Mouse (Mus musculus) MEL (cell line): ENCODE results near the gene Gadd45gip1. TPM values are rescaled to one million over a fixed set of nuclear protein-coding genes. Genes with fewer than 3 reads are reported as not detected.
A peak's percentile ranks its signal among the peaks of the same experiment; 100 is the strongest.

Source experiments
- DNase-seq: peaks from one replicate; pipeline ENCODE4 v3.0.0; 2011; ENCODE audit warnings: low read depth, low spot score
- H3K27ac ChIP-seq: 2 replicates; pipeline ENCODE4 v1.5.1; 2012; ENCODE audit warnings: low read depth, mild to moderate bottlenecking, control low read depth, low read length, moderate library complexity; ENCODE audit not compliant: control insufficient read depth
- H3K27me3 ChIP-seq, 2 experiments: fragments of 150-350 bp in 1 of 2; sonication (generic) in 1 of 2; 2 replicates each; pipeline ENCODE4 v1.6.1; 2012; ENCODE audit warnings: low read length in 2 of 2, mild to moderate bottlenecking in 2 of 2, improper control_type of control experiment in 1 of 2, moderate library complexity in 1 of 2; ENCODE audit not compliant: insufficient read depth in 2 of 2, control insufficient read depth in 1 of 2
- H3K36me3 ChIP-seq, 2 experiments: 2 replicates each; pipeline ENCODE4 v1.6.1; 2012 to 2014; ENCODE audit warnings: low read length in 2 of 2, improper control_type of control experiment in 1 of 2, inconsistent platforms in 1 of 2, mild to moderate bottlenecking in 1 of 2; ENCODE audit not compliant: insufficient read depth in 2 of 2, control insufficient read depth in 1 of 2
- H3K4me1 ChIP-seq, 2 experiments: fragments of 150-350 bp in 1 of 2; sonication (generic) in 1 of 2; 2 replicates each; pipeline ENCODE4 v1.6.1; 2012; ENCODE audit warnings: low read length in 2 of 2, improper control_type of control experiment in 1 of 2, mild to moderate bottlenecking in 1 of 2; ENCODE audit not compliant: insufficient read depth in 2 of 2, control insufficient read depth in 1 of 2
- H3K4me3 ChIP-seq, 2 experiments: fragments of 150-350 bp in 1 of 2; sonication (generic) in 1 of 2; 2 replicates each; pipeline ENCODE4 v1.5.1; 2012; ENCODE audit warnings: low read depth in 2 of 2, low read length in 2 of 2, mild to moderate bottlenecking in 2 of 2, moderate library complexity in 2 of 2, control low read depth in 1 of 2, improper control_type of control experiment in 1 of 2; ENCODE audit not compliant: control insufficient read depth in 1 of 2, insufficient read depth in 1 of 2
- H3K79me2 ChIP-seq: 2 replicates; pipeline ENCODE4 v1.6.1; 2012; ENCODE audit warnings: mild to moderate bottlenecking, low read length, moderate library complexity; ENCODE audit not compliant: control insufficient read depth, poor library complexity, insufficient read depth
- H3K9ac ChIP-seq: 2 replicates; pipeline ENCODE4 v1.6.1; 2012; ENCODE audit warnings: low read depth, mild to moderate bottlenecking, control low read depth, low read length, moderate library complexity; ENCODE audit not compliant: control insufficient read depth, poor library complexity, severe bottlenecking
- H3K9me3 ChIP-seq: fragments of 150-350 bp; sonication (generic); replicated peaks from 2 replicates; pipeline ENCODE4 v1.6.1; 2012; ENCODE audit warnings: mild to moderate bottlenecking, low read length, improper control_type of control experiment, moderate library complexity; ENCODE audit not compliant: insufficient read depth
- BHLHE40 ChIP-seq: IDR thresholded peaks from 2 replicates; pipeline ENCODE4 v1.6.1; 2012; ENCODE audit warnings: low read depth, mild to moderate bottlenecking, inconsistent platforms, low read length, improper control_type of control experiment, borderline replicate concordance
- CHD1 ChIP-seq: IDR thresholded peaks from 2 replicates; pipeline ENCODE4 v1.6.1; 2012; ENCODE audit warnings: low read depth, mild to moderate bottlenecking, inconsistent platforms, low read length, improper control_type of control experiment
- CHD2 ChIP-seq: IDR thresholded peaks from 2 replicates; pipeline ENCODE4 v1.6.1; 2011; ENCODE audit warnings: low read length, improper control_type of control experiment
- E2F4 ChIP-seq: IDR thresholded peaks from 2 replicates; pipeline ENCODE4 v1.6.1; 2011; ENCODE audit warnings: low read depth, low read length, improper control_type of control experiment, borderline replicate concordance
- ELF1 ChIP-seq: IDR thresholded peaks from 2 replicates; pipeline ENCODE4 v1.6.1; 2014; ENCODE audit warnings: low read depth, mild to moderate bottlenecking, inconsistent platforms, low read length, improper control_type of control experiment, moderate library complexity
- EP300 ChIP-seq, 2 experiments: IDR thresholded peaks; 2 replicates each; pipeline ENCODE4 v1.6.1; 2011; ENCODE audit warnings: improper control_type of control experiment in 2 of 2, low read length in 2 of 2, low read depth in 1 of 2, mild to moderate bottlenecking in 1 of 2
- GATA1 ChIP-seq: IDR thresholded peaks from 2 replicates; pipeline ENCODE4 v1.6.1; 2011; ENCODE audit warnings: low read depth, low read length, improper control_type of control experiment
- HCFC1 ChIP-seq: IDR thresholded peaks from 2 replicates; pipeline ENCODE4 v1.6.1; 2012; ENCODE audit warnings: low read depth, mild to moderate bottlenecking, inconsistent platforms, low read length, improper control_type of control experiment, moderate library complexity
- JUND ChIP-seq: IDR thresholded peaks from 2 replicates; pipeline ENCODE4 v1.6.1; 2011; ENCODE audit warnings: low read depth, mild to moderate bottlenecking, improper control_type of control experiment, low read length
- POLR2A ChIP-seq, 2 experiments: IDR thresholded peaks; 2 replicates each; pipeline ENCODE4 v1.6.1; 2011 to 2012; ENCODE audit warnings: low read length in 2 of 2, mild to moderate bottlenecking in 2 of 2, control low read depth in 1 of 2, improper control_type of control experiment in 1 of 2, low read depth in 1 of 2, moderate library complexity in 1 of 2; ENCODE audit not compliant: control insufficient read depth in 1 of 2, insufficient read depth in 1 of 2, poor library complexity in 1 of 2
- POLR2AphosphoS2 ChIP-seq: IDR thresholded peaks from 2 replicates; pipeline ENCODE4 v1.6.1; 2011; ENCODE audit warnings: low read length, improper control_type of control experiment
- POLR2AphosphoS5 ChIP-seq: IDR thresholded peaks from 2 replicates; pipeline ENCODE4 v1.6.1; 2012; ENCODE audit warnings: low read depth, borderline replicate concordance, mild to moderate bottlenecking, inconsistent platforms, low read length, moderate library complexity, mixed read lengths
- RAD21 ChIP-seq: IDR thresholded peaks from 2 replicates; pipeline ENCODE4 v1.6.1; 2011; ENCODE audit warnings: mild to moderate bottlenecking, low read depth, low read length, improper control_type of control experiment
- RCOR1 ChIP-seq: IDR thresholded peaks from 2 replicates; pipeline ENCODE4 v1.6.1; 2012; ENCODE audit warnings: low read depth, mild to moderate bottlenecking, inconsistent platforms, low read length, improper control_type of control experiment
- SIN3A ChIP-seq: IDR thresholded peaks from 2 replicates; pipeline ENCODE4 v1.6.1; 2012; ENCODE audit warnings: low read length, improper control_type of control experiment, inconsistent platforms
- TAL1 ChIP-seq: IDR thresholded peaks from 2 replicates; pipeline ENCODE4 v1.6.1; 2012; ENCODE audit warnings: mild to moderate bottlenecking, inconsistent platforms, low read length, moderate library complexity, mixed read lengths
- TCF12 ChIP-seq: IDR thresholded peaks from 2 replicates; pipeline ENCODE4 v1.6.1; 2014; ENCODE audit warnings: low read depth, mild to moderate bottlenecking, inconsistent platforms, low read length, improper control_type of control experiment, moderate library complexity
- UBTF ChIP-seq: IDR thresholded peaks from 2 replicates; pipeline ENCODE4 v1.6.1; 2012; ENCODE audit warnings: low read depth, mild to moderate bottlenecking, inconsistent platforms, low read length, improper control_type of control experiment, moderate library complexity, borderline replicate concordance; ENCODE audit not compliant: insufficient read depth
- ZKSCAN1 ChIP-seq: IDR thresholded peaks from 2 replicates; pipeline ENCODE4 v1.6.1; 2012; ENCODE audit warnings: low read depth, mild to moderate bottlenecking, inconsistent platforms, low read length, improper control_type of control experiment, moderate library complexity
- ZMIZ1 ChIP-seq: IDR thresholded peaks from 2 replicates; pipeline ENCODE4 v1.6.1; 2012; ENCODE audit warnings: low read depth, mild to moderate bottlenecking, inconsistent platforms, low read length, improper control_type of control experiment, moderate library complexity
- polyA plus RNA-seq, 2 experiments: library from polyadenylated mRNA; stranded (reverse) in 1 of 2; unstranded in 1 of 2; fragments of >175 nt in 1 of 2; fragments of >200 nt in 1 of 2; gene quantifications; 2 replicates each; pipeline versions ENCODE4 v1.2.1 to v1.2.4; 2012; ENCODE audit warnings: low replicate concordance in 2 of 2, low read depth in 1 of 2; ENCODE audit not compliant: insufficient read length in 2 of 2, insufficient read depth in 1 of 2, missing spikeins in 1 of 2
- total RNA-seq: library from RNA; depleted of rRNA; stranded (reverse); fragments of 300-350 nt; gene quantifications from 2 replicates; pipeline ENCODE4 v1.2.3, GENCODE M21; 2012

Gene Gadd45gip1
- total and polyA plus RNA-seq, 3 experiments: 51.8 to 62.9 TPM; not detected in 1

GRCm38 (mm10) chr8:84837912-84838470 lies 6.7 kb downstream of the Gadd45gip1 start:
- TF ChIP-seq HCFC1 (no peak), CHD2 (no peak), POLR2AphosphoS5 (no peak), EP300 (IDR thresholded peaks at IDR 0.05; ENCODE audit: low read depth in 1 of 2, low read length in 2 of 2) (no peak), POLR2A (IDR thresholded peaks at IDR 0.05; ENCODE audit: control insufficient read depth in 1 of 2, insufficient read depth in 1 of 2, low read depth in 1 of 2, low read length in 2 of 2, poor library complexity in 1 of 2) (no peak), GATA1 (no peak), ZKSCAN1 (no peak), JUND (no peak), E2F4 (no peak), SIN3A (no peak), CHD1 (no peak), RAD21 (no peak), BHLHE40 (no peak), ELF1 (no peak), UBTF (no peak)
- no peak overlapping the region for H3K27ac ChIP-seq
- H3K4me1 ChIP-seq: peaks cover 3 to 11% of the 10 kb centered on the region in 2 experiments
- no peak overlapping the region for H3K9ac ChIP-seq
- no peaks in the 10 kb centered on the region for H3K27me3 ChIP-seq
- peaks cover 14% of the 10 kb centered on the region for H3K79me2 ChIP-seq
- no peak for DNase-seq
- H3K9me3 ChIP-seq: no peaks in the 10 kb centered on the region
- H3K4me3 ChIP-seq: no peak overlapping the region
- peaks cover 2 to 26% of the 10 kb centered on the region in 2 experiments; a peak in 3 of 4 replicates for H3K36me3 ChIP-seq

GRCm38 (mm10) chr8:84838513-84838912 lies 7.2 kb downstream of the Gadd45gip1 start:
- H3K9ac ChIP-seq: no peak overlapping the region
- TF ChIP-seq POLR2AphosphoS2 (no peak), RCOR1 (peak; percentile 32; the same call in 1 of the 2 replicates), TAL1 (peak; percentile 72), EP300 (IDR thresholded peaks at IDR 0.05; ENCODE audit: low read depth in 1 of 2, low read length in 2 of 2) (peak in 1 of 2 experiments; percentile 69; a peak in 2 of 4 replicates), GATA1 (peak; percentile 58; the same call in 1 of the 2 replicates), TCF12 (0 out of 2 replicates have a peak, but pooled peaks have one; percentile 23), ZMIZ1 (no peak)
- H3K27ac ChIP-seq: no peak overlapping the region
- peaks cover 5 to 25% of the 10 kb centered on the region in 2 experiments for H3K36me3 ChIP-seq
- DNase-seq: peak; percentile 49
- H3K27me3 ChIP-seq: no peaks in the 10 kb centered on the region
- H3K4me1 ChIP-seq: peaks cover 2 to 6% of the 10 kb centered on the region in 2 experiments
- peaks cover 12% of the 10 kb centered on the region for H3K79me2 ChIP-seq
- no peak overlapping the region for H3K4me3 ChIP-seq
- no peaks in the 10 kb centered on the region for H3K9me3 ChIP-seq
